Mouse (Mus musculus): ENCODE measurements around the gene Klk8.

GRCm38 (mm10) chr7:43810994-43811393, 13.6 kb downstream of the Klk8 start, which contains the start of gene Klk7:
- no peak for TF ChIP-seq POLR2A (IDR thresholded peaks at IDR 0.05; ENCODE audit: low read depth, low read length)
- no peak for TF ChIP-seq CTCF (IDR thresholded peaks at IDR 0.05; ENCODE audit: extremely low read depth, insufficient read depth, insufficient read length, insufficient replicate concordance)
